In genomic region chr8:13482101-13482801, GRCm38 (mm10) we compare ENCODE assay signal across 10 mouse cellular contexts. TPM values are rescaled to one million over a fixed set of nuclear protein-coding genes. Genes with fewer than 3 reads are reported as not detected.
DNase-seq lines count a peak whose midpoint lies in the region; ATAC-seq lines count a peak whose summit lies in the region.
"Had no signal": no experiment of that assay in that cellular context is flagged by ENCODE, and none has a peak within 500 bp of the region (broad histone marks: within the 10 kb centered on the region; RNA-seq: fewer than 3 reads in every experiment).

No protein-coding gene starts in this region.

- intact Hi-C loops in left cerebral cortex, postnatal 4 days (cut with DNase I) = no loop called here
- intact Hi-C loops in left cerebral cortex, postnatal 25 days (cut with DNase I) = no loop called here

- ATAC-seq in CD4-positive, CD25-positive, alpha-beta regulatory T cell, adult 4 months = no peak

- DNase-seq in left cerebral cortex, postnatal 4 days = peak; percentile 76
- no peak for DNase-seq in left cerebral cortex, adult 11 months (ENCODE audit: low spot score)
- DNase-seq in adrenal gland, adult 8-10 months = peak; percentile 52
- DNase-seq in cerebellum, adult 9-11 months = peak; percentile 51
- DNase-seq in kidney, postnatal 10 days = peak; percentile 63
- DNase-seq in left cerebral cortex, postnatal 25 days (ENCODE audit: low spot score in 2 of 2) = no peak
- DNase-seq in spleen, postnatal 36 days (ENCODE audit: low spot score in 2 of 2) = no peak
- DNase-seq: heart, postnatal 4 days; thymus, postnatal 25 days had no signal

RNA-seq across cellular contexts. Expression of gene Gas6, which starts 12.0 kb away (rescaled TPM):
- 10 to 100 TPM; 81.2 to 85.8 TPM for total RNA-seq in left cerebral cortex, postnatal 4 days (2021)
- total RNA-seq in adrenal gland, adult 8-10 months (2022) = 1,000 to 10,000 TPM in 1 of 4 experiments, 100 to 1,000 TPM in 3; 130 to 1,084 (median 297) TPM
- total RNA-seq in left cerebral cortex, postnatal 25 days (2021) = 10 to 100 TPM; 97.5 to 98.9 TPM
- polyA plus RNA-seq in CD4-positive, CD25-positive, alpha-beta regulatory T cell, adult 4 months (2017; shearing (Covaris generic)) = not detected

RNA-seq across cellular contexts. Expression of gene Tmem255b, which starts 47.3 kb away (rescaled TPM):
- total RNA-seq in left cerebral cortex, postnatal 4 days (2021) = 1 to 10 TPM; 3.9 to 4.6 TPM
- 1 to 10 TPM in 2 of 4 experiments, under 1 TPM in 2; 0.77 to 1.7 (median 1.1) TPM for total RNA-seq in adrenal gland, adult 8-10 months (2022)
- 1 to 10 TPM; 5.0 to 5.6 TPM for total RNA-seq in left cerebral cortex, postnatal 25 days (2021)
- polyA plus RNA-seq in CD4-positive, CD25-positive, alpha-beta regulatory T cell, adult 4 months (2017; shearing (Covaris generic)) = not detected

Comparison
In these comparisons a context has a peak if more than half of its experiments do, and no peak if none do; other contexts are left out.
1. DNase-seq: peak in left cerebral cortex, postnatal 4 days (single experiment), adrenal gland, adult 8-10 months (single experiment), cerebellum, adult 9-11 months (single experiment) and kidney, postnatal 10 days (single experiment); none in left cerebral cortex, adult 11 months (single experiment), left cerebral cortex, postnatal 25 days (0 of 2) and spleen, postnatal 36 days (0 of 2).